ENCODE assay signal across 8 mouse cellular contexts in the genomic region with DNA sequence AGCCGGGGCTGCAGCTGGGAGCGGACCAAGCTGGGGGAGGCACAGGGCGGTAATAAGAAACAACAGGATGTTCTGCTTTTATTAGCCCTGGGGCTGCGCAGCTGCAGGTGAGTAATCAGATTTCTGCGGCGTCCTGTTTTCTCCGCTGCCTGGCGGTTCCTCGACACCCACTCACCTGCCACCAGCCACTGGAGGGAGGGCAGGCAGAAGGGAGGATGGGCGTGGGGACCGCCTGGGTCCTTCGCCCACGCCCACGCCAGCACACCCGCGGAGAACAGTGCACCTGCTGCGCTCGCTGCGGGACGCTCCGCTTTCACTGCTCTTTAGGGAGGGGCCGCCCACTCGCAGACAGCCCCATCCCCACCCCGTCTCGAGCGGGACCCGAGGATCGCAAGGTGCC. TPM values are rescaled to one million over a fixed set of nuclear protein-coding genes. Genes with fewer than 3 reads are reported as not detected.
DNase-seq lines count a peak whose midpoint lies in the region; ATAC-seq and TF ChIP-seq lines count a peak whose summit lies in the region.

No protein-coding gene starts in this region.

- H3K4me3 ChIP-seq in E14TG2a.4 (replicated peaks; ENCODE audit: low read length), result peak overlapping the region; percentile 68
- H3K4me3 ChIP-seq in limb, embryonic 13.5 days, result peak overlapping the region; percentile 28
- H3K4me3 ChIP-seq in neural tube, embryonic 13.5 days, result peak overlapping the region; percentile 34

- no peak overlapping the region; the same call in 1 of the 2 replicates for H3K27ac ChIP-seq in limb, embryonic 13.5 days
- H3K27ac ChIP-seq in neural tube, embryonic 13.5 days (replicated peaks), result no peak overlapping the region

- peaks cover 40% of the 10 kb centered on the region for H3K4me1 ChIP-seq in E14TG2a.4 (replicated peaks; ENCODE audit: low read depth, low read length)
- H3K4me1 ChIP-seq in limb, embryonic 13.5 days, result peaks cover 22% of the 10 kb centered on the region
- H3K4me1 ChIP-seq in neural tube, embryonic 13.5 days (replicated peaks), result peaks cover 11% of the 10 kb centered on the region

- no peaks in the 10 kb centered on the region for H3K36me3 ChIP-seq in E14TG2a.4 (ENCODE audit: insufficient read depth, low read length)
- H3K36me3 ChIP-seq in limb, embryonic 13.5 days, result no peaks in the 10 kb centered on the region
- no peaks in the 10 kb centered on the region for H3K36me3 ChIP-seq in neural tube, embryonic 13.5 days

- peak overlapping the region; percentile 53 for H3K9ac ChIP-seq in limb, embryonic 13.5 days
- H3K9ac ChIP-seq in neural tube, embryonic 13.5 days, result peak overlapping the region; percentile 61

- no peaks in the 10 kb centered on the region for H3K9me3 ChIP-seq in E14TG2a.4 (ENCODE audit: low read length)
- H3K9me3 ChIP-seq in limb, embryonic 13.5 days, result no peaks in the 10 kb centered on the region; the same call in 1 of the 2 replicates
- H3K9me3 ChIP-seq in neural tube, embryonic 13.5 days, result no peaks in the 10 kb centered on the region

- DNase-seq in frontal cortex, postnatal 36 days (ENCODE audit: low spot score in 2 of 2), result peak; percentile 6 to 8
- no peak for DNase-seq in frontal cortex, postnatal 14 days (ENCODE audit: low spot score in 2 of 2)
- DNase-seq in forelimb bud, embryonic 11.5 days (ENCODE audit: low read depth, low spot score), result peak; percentile 40
- peak; percentile 87 to 93 for DNase-seq in thymus, postnatal 36 days
- DNase-seq in cerebellum, adult 11-12 months, result no peak

- peaks cover 66% of the 10 kb centered on the region for H3K27me3 ChIP-seq in E14TG2a.4 (ENCODE audit: insufficient read depth, low read length)
- peaks cover 32% of the 10 kb centered on the region for H3K27me3 ChIP-seq in limb, embryonic 13.5 days
- peaks cover 37% of the 10 kb centered on the region for H3K27me3 ChIP-seq in neural tube, embryonic 13.5 days

- peak overlapping the region; percentile 62 for H3K4me2 ChIP-seq in limb, embryonic 13.5 days (replicated peaks)
- peak overlapping the region; percentile 65 for H3K4me2 ChIP-seq in neural tube, embryonic 13.5 days

- WGBS in limb, embryonic 13.5 days, result 3% methylated on average over 28 of the region's 28 CpGs
- WGBS in neural tube, embryonic 13.5 days, result 2% methylated on average over 28 of the region's 28 CpGs

- no peak for TF ChIP-seq CTCF in E14TG2a.4 (conservative IDR thresholded peaks at IDR 0.05; ENCODE audit: low read length)

- ATAC-seq in limb, embryonic 13.5 days (ENCODE audit: low FRiP score, low read depth), result no peak; the same call in 1 of the 2 replicates
- ATAC-seq in neural tube, embryonic 13.5 days (ENCODE audit: low read depth), result no peak

RNA-seq across cellular contexts. Expression of a gene that starts 28.5 kb away (rescaled TPM):
- 481 and 500 TPM in 2 replicates for polyA plus RNA-seq in limb, embryonic 13.5 days (2015; fragmentation: Nextera tagmentation; extraction: Ambion mirVana)
- polyA plus RNA-seq in neural tube, embryonic 13.5 days (2015; fragmentation: Nextera tagmentation; extraction: Ambion mirVana), result 265 and 313 TPM in 2 replicates

Comparison
In these comparisons a context has a peak if more than half of its experiments do, and no peak if none do; other contexts are left out.
1. DNase-seq: peak in frontal cortex, postnatal 36 days (2 of 2), forelimb bud, embryonic 11.5 days (single experiment) and thymus, postnatal 36 days (2 of 2); none in frontal cortex, postnatal 14 days (0 of 2) and cerebellum, adult 11-12 months (single experiment).
2. Peak in every context shown above with its lines, with median percentiles within 50 percentile points of each other: H3K4me3 ChIP-seq.